Mouse (Mus musculus) heart, postnatal 14 days (tissue): ENCODE data around the gene Gjb4. TPM values are rescaled to one million over a fixed set of nuclear protein-coding genes. Genes with fewer than 3 reads are reported as not detected.

Experiments
- DNase-seq, 2 experiments: peaks; one replicate each; pipeline ENCODE4 v3.0.0; 2021 to 2022
- intact Hi-C: fragments of 180-260 bp; cut with DNase I; formaldehyde crosslinking; loops from one replicate; pipeline ENCODE4 v1.15.1; 2025
- total RNA-seq, 2 experiments: library from RNA; stranded (reverse); gene quantifications; 2 replicates each; pipeline ENCODE4 v1.2.3; 2021

Gjb4 gene
- total RNA-seq, 2 experiments from 2014 or later: not detected

DNA sequence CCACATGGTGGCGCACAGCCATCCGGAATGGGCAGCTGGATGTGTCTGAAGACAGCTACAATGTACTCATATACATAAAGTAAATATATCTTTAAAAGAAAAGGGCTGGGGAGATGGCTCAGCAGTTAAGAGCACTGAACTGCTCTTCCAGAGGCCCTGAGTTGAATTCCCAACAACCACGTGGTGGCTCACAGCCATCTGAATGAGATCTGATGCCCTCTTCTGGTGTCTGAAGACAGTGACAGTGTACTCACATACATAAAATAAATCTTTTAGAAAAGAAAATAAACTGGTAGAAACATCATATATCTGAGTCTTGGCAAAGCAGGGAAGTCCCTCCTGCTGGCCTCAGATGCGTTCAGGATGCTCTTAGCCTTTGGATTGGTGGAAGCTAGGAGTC lies 36.7 kb downstream of the Gjb4 start:
- intact Hi-C loops: no loop called here
- DNase-seq: no peak

DNA sequence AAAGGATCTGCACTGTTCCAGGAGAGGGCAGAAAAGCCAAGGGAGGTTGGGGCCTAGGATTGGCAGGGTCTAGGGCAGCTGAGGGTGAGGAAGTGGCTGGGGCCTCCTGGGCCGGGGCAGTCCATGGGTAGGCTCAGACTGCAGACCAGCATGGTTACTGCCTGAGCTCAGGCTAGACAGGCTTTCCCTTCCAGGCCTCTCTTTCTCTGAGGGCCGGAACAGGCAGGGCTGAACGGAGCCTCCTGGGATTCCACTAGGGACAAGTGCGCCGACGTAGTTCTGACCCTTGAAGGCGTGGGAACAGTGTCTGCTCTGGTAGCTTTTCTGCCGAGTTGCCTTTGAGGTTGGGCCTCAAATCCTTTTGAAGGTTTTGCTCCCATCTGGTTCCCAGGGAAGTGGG lies 38.1 kb downstream of the Gjb4 start:
- intact Hi-C loops: loop anchor here (2.0 kb wide), 1 partner anchor 37 kb away; no protein-coding TSS in a partner anchor

DNA sequence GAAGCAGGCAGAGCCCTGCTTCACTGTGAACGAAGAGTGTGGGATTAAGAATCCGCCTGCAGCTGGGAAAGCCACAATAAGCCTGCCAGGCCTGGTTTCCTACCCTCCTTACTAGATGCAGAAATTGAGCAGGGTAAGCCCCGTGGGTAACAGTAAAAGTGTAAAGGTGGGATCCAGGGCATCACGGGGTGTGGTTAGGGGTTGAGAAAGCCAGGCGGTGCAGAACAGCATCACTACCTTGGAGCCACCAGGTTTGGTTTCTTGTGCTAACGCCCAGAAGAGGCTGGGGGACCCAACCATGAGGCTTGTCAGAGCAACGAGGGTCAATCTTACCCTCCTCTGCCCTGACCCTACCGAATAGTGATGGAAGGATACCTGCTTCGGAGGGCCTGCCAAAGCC lies 39.3 kb downstream of the Gjb4 start:
- no peak for DNase-seq
- intact Hi-C loops: loop anchor here (2.0 kb wide), 1 partner anchor 36 kb away; no protein-coding TSS in a partner anchor

More for the DNA sequence above, 38.1 kb downstream of the Gjb4 start:
- DNase-seq: no peak

DNA sequence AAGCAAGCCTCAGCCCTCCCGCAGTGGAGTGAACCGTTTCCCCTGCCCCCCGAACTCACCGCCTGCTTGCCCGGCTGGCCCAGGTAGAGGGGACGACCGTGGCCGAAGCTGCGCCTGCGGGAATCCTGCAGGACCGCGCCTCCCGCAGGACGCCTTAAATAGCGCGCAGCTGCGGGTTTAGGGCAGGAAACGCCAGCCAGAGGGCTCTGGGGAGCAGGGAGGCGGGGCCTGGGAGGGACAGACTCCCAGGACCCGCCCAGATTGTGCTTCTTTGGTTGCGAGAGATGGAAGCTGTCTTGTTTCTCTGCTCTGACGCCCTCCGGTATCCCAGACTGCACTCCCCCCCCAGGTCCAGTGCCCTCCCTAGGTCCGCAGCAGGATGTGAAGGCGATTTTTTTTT lies 40.0 kb downstream of the Gjb4 start, which contains the start of gene Gja4:
Gene Gja4 (minus strand): TSS at position 179 of the 400 bp plus-strand sequence.
- intact Hi-C loops: loop anchor here (2.0 kb wide), 1 partner anchor 35 kb away; no protein-coding TSS in a partner anchor
- peak; percentile 86 to 87 for DNase-seq

DNA sequence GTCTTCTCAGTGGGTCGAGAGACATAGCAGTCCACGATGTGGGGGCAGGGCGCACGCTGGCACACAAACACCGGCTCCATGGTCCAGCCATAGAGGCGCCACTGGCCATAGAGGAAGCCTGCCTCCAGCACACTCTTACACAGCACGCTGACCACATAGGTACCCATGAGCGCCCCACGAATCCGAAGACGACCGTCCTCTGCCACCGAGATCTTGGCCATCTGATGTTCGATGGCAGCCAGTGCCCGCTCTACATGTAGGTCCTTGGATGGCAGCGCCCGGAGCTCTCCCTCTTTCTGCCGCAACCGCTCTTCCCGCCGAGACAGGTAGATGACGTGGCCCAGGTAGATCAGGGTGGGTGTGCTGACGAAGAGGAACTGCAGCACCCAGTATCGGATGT lies 41.5 kb downstream of the Gjb4 start:
- intact Hi-C loops: no loop called here
- DNase-seq: no peak

DNA sequence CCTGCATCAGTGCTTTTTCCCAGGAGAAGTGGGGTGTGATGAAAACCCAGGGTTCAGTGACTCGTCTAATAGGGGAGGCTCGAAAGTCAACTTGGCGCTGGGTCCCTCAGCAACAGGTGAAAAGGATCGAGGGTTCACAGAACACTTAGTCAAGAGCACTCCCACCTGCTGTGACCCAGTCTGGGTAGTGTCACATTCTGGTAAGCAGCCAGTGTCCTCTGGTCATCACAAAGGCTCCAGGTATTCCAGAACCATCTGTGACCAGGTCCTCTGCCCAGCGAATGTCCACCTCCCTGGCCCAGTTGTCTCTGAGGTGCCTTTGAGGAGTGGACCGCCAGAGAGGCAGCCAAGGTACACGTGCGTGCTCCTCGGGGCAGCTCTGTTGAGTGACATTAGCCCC lies 42.3 kb downstream of the Gjb4 start:
- DNase-seq: no peak
- intact Hi-C loops: no loop called here

DNA sequence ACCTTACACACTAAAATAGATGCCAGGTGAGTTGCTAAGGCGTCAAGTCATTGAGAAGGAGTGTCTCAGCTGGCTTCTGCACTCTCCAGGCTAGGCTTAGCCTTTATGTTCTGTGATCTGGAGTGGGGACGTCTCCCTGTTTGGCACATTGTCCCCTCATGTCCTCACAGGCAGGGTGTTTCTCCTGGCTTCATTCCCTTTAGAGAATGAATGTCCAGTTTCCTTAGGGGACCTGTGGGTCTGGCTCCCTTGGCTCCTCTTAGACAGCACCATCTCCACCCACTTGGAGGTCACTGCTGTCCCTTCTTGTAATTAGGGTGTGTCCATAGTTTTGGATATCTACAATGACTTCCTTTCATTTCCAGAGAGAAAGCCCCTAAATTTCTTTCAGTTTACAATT lies 47.0 kb downstream of the Gjb4 start:
- DNase-seq: no peak
- intact Hi-C loops: no loop called here

DNA sequence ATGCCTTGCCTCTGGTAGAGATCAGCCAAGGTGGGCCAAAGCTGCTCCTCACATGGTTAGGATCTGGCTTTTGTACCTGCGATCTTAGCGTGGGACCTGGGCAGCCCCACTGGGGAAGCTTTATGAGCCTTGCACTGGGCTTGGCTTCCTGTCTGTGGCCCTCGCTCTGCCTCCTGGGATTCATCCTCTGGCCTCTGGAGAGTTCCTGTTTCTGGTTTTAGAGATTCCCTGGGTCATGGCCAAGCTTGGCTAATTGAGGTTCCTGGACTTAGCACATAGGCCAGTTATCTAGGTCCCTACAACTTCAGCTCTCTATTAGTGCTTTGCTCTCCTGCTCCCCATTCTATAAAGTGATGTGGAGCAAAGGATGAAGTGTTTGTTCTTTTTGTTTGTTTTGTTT lies 50.1 kb downstream of the Gjb4 start:
- DNase-seq: peak; percentile 42 to 51
- intact Hi-C loops: no loop called here

Other genes with a start within 250 kb of the Gjb4 start
- 1 to 10 TPM; 1.6 to 2.2 TPM for gene Tmem35b, start 230.4 kb downstream of the Gjb4 start, total RNA-seq
- gene Dlgap3, start 184.9 kb downstream of the Gjb4 start, total RNA-seq: under 1 TPM; 0.26 to 0.29 TPM
- gene Smim12, start 110.3 kb downstream of the Gjb4 start, total RNA-seq: 10 to 100 TPM; 43.1 to 43.5 TPM
- 10 to 100 TPM; 20.8 to 23.0 TPM for gene Gja4, start 40.0 kb downstream of the Gjb4 start, total RNA-seq
- under 1 TPM in 1 of 2 experiments, not detected in 1; 0.22 TPM for gene Gjb3, start 23.2 kb downstream of the Gjb4 start, total RNA-seq
- gene Gjb5, start 4.1 kb upstream of the Gjb4 start, total RNA-seq: under 1 TPM; 0.48 to 0.61 TPM